Mouse (Mus musculus) retina, postnatal 7 days (tissue): ENCODE results near the gene Cemip2.

ENCODE experiments used
- DNase-seq: peaks from one replicate; pipeline ENCODE4 v3.0.0-alpha.2; 2012; ENCODE audit warnings: low read depth, low spot score

The Cemip2 gene

GRCm38 (mm10) chr19:21814433-21815020 lies 36.4 kb downstream of the Cemip2 start:
- DNase-seq = no peak

GRCm38 (mm10) chr19:21816260-21816659 lies 38.1 kb downstream of the Cemip2 start:
- DNase-seq = no peak

GRCm38 (mm10) chr19:21818021-21818725 lies 40.0 kb downstream of the Cemip2 start:
- DNase-seq = no peak

GRCm38 (mm10) chr19:21819585-21819984 lies 41.4 kb downstream of the Cemip2 start:
- DNase-seq = no peak

- no peak for DNase-seq
Observed at GRCm38 (mm10) chr19:21820126-21820525, 42.0 kb downstream of the Cemip2 start.

GRCm38 (mm10) chr19:21821877-21822276 lies 43.7 kb downstream of the Cemip2 start:
- DNase-seq = no peak

GRCm38 (mm10) chr19:21824146-21824545 lies 46.0 kb downstream of the Cemip2 start:
- DNase-seq = no peak

GRCm38 (mm10) chr19:21825128-21825885 lies 47.2 kb downstream of the Cemip2 start:
- no peak for DNase-seq

- DNase-seq = no peak
Observed at GRCm38 (mm10) chr19:21833416-21833992, 55.4 kb downstream of the Cemip2 start.

- no peak for DNase-seq
Observed at GRCm38 (mm10) chr19:21834952-21835351, 56.8 kb downstream of the Cemip2 start.

- DNase-seq = no peak
Observed at GRCm38 (mm10) chr19:21850721-21851120, 72.6 kb downstream of the Cemip2 start.

GRCm38 (mm10) chr19:21854526-21855228 lies 76.5 kb downstream of the Cemip2 start:
- no peak for DNase-seq

GRCm38 (mm10) chr19:21855421-21856128 lies 77.4 kb downstream of the Cemip2 start:
- no peak for DNase-seq

- no peak for DNase-seq
Observed at GRCm38 (mm10) chr19:21858846-21859521, 80.8 kb downstream of the Cemip2 start.

GRCm38 (mm10) chr19:21860132-21860531 lies 82.0 kb downstream of the Cemip2 start:
- DNase-seq = no peak

GRCm38 (mm10) chr19:21860894-21861293 lies 82.8 kb downstream of the Cemip2 start:
- DNase-seq = no peak

- no peak for DNase-seq
Observed at GRCm38 (mm10) chr19:21862289-21862990, 84.3 kb downstream of the Cemip2 start.

- DNase-seq = no peak
Observed at GRCm38 (mm10) chr19:21862991-21863931, 85.1 kb downstream of the Cemip2 start.
